Mouse (Mus musculus): ENCODE measurements around the gene Acan.

Acan gene

DNA sequence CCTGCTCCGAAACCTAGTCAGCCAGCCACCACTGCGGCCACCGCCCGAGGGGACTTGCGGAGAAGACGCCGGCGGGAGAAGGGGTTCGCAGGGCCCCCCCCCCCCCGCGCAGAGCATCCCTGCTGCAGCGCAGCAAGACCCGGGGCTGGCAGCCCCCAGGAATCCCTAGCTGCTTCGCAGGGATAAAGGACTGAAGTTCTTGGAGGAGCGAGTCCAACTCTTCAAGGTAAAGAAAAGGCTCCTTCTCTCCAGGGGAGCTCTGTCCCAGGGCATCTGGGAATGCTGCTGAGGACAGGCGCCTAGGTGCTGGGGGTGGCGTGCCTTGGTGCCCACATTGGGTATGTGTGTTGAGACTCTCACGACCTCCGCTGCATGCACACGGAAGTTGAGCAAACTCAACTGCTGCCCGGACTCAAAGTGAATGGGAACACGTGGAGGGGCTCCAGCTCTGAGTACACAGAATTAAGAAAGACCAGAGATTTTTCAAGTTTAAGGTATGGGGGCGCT lies at the start of gene Acan:
Gene Acan, plus strand, starts transcription at position 101 of the 507 bp plus-strand sequence.
- peak; percentile 47 for DNase-seq (ENCODE audit: extremely low spot score)

- DNase-seq (ENCODE audit: extremely low spot score): no peak
Measured at GRCm38 (mm10) chr7:79021293-79021905, 31.9 kb upstream of the Acan start.

DNA sequence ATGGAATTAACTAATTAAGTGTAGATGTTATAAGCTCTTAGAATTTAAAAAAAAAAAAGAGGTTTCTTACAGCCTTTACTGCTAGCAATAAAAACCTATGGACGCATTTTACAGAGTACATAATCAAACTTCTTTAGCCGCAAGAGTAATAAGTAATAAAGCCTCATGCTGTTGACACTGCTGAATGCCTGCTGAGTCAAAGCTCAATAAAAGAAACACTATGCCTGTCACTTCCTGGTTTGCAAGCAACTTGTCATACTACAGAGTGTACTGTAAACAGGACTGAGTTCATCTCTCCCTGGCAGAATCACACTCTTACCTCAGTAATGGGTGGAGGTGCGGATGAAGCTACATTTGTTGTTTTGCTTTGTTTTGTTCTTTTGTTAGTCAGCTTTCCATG lies 24.1 kb upstream of the Acan start:
- DNase-seq (ENCODE audit: extremely low spot score): no peak

- no peak for DNase-seq (ENCODE audit: extremely low spot score)
Measured at GRCm38 (mm10) chr7:79033745-79034144, 19.5 kb upstream of the Acan start.

DNA sequence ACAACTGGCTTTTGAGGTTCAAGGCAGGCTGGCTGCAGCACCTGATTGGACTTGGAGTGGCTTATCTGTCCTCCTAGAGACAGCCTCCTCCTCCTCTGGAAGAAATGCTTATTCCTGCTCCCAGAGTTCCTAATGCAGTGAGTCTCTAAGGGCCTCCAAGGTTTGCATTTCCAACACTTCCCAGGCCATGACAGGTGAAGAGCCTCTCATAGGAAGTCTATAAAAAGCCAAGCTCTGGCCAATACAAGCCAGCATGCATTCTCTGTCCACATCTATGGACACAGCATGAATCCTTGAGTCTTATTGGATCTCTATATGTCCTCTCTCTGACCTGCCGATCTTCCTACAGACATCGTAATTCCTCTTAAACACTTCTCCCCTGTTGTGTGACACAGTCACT lies 18.8 kb upstream of the Acan start:
- DNase-seq (ENCODE audit: extremely low spot score): no peak

- peak; percentile 15 for DNase-seq (ENCODE audit: extremely low spot score)
Measured at GRCm38 (mm10) chr7:79052081-79052480, 1.2 kb upstream of the Acan start.

DNA sequence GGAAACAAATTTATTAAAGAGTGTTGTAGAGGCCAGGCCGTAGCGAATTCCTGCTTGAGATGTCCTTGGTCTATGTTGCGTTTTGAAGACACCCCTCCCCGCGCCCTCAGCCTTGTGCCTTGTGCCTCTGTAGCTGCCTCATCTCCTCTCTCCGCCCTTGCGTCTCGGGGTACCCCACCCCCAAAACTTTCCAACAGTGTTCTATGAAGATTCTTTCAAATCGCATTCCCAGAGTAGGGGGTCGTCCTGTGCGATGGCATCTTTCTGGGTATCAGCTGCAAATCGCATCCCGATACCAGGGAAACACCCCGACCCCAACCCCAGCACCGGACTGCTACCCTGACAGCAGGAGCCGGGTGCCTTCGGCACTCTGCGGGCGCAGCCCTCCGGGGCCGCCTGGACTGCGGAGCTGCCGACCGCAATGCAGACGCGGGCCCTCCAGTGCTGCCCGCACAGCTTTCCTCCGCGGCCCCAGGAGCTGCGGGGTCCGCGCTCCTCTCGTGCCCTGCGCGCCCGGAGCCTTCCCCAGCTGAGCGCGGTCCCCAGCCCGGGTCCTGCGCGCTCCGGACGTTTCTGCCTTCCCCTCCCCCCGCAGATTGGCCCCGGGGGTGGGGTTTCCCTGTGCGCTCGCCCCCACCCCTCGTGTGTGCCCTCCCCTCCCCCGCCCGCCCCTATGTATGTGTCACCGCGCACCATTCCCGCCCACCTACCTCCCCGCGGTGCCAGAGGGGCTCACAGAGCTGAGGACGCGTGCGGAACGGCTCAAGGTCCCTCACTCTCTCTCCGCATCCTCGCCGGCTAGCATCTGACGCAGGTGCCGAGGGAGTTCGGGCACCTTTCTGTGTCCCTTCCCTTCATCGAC lies 531 bp upstream of the Acan start:
- DNase-seq (ENCODE audit: extremely low spot score): no peak

GRCm38 (mm10) chr7:79054111-79054510 lies 828 bp downstream of the Acan start:
- DNase-seq (ENCODE audit: extremely low spot score): peak; percentile 1

DNA sequence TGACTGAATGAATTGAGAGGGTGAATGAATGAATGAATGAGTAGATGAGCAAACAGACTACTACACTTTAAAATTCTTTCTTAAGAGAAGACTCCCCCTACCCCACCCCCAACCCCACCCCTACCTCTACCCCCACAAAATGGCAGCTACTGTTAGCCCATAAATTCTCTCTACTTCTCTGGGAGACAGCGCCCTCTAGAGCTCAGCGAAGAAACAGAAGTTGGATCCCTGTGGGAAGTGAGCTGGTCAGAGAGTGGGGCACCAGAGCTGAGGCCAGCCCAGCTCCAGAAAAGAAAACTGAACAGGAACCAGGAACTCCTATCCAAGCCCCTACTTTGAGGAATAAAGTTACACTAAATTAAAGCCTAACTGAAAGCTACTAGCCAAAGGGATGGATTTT lies 5.3 kb downstream of the Acan start:
- DNase-seq (ENCODE audit: extremely low spot score): no peak

DNA sequence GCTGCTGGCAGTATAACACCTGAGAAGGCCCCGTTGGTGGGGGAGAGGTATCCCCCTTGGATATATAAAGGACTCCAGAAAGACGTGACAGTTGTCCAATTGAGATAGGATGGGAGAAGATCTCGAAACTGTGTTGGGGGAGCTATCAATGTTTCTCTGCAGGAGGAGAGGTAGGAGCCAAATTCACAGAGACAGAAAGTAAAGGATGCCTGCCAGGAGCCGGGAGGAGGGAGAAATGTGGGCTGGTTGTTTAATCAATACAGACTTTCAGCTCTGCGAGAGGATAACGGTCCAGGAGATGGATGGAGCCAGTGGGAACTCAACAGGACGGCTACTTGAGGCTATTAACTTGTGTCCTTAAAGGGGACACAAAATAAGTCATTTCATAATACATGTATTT lies 14.2 kb downstream of the Acan start:
- no peak for DNase-seq (ENCODE audit: extremely low spot score)

DNA sequence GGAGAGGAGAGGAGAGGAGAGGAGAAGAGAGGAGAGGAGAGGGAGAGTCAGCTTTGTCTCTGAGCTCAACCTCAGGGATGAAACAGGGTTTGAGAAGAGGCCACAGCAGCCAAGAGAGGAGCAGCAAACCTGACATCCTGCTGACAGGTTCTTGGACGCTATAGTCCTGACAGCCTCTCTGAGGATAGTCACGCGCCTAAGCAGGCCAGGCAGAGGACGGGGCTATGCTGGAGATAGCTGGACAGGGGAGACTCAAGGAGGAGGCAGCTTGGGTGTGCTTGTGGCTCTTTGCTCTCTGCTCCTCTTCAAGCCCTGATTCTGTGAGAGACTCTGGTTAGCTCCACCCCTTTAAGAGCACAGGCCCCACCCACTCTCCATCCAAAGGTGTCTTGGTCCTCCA lies 14.9 kb downstream of the Acan start:
- DNase-seq (ENCODE audit: extremely low spot score): no peak

DNA sequence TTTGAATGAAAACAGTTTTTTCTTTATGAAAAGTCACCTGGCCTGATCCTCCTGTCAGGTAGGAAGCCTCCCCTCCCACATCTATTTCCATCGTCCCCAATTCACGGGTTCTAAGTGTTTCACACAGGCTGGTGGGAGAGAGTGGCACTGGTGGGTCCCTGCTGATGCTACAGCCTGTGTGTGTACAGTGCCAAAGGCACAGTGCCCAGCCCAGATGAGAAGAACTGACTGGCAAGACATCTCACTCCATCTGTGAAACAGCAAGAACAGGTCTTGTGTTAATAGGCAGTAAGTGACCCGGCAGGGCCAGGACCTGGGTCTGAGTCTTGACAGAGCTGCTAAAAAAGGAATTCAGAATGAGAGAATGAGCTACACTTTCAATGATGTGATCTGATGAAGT lies 25.9 kb downstream of the Acan start:
- DNase-seq (ENCODE audit: extremely low spot score): no peak

GRCm38 (mm10) chr7:79080572-79081399 lies 27.5 kb downstream of the Acan start:
- DNase-seq (ENCODE audit: extremely low spot score): peak; percentile 61

DNA sequence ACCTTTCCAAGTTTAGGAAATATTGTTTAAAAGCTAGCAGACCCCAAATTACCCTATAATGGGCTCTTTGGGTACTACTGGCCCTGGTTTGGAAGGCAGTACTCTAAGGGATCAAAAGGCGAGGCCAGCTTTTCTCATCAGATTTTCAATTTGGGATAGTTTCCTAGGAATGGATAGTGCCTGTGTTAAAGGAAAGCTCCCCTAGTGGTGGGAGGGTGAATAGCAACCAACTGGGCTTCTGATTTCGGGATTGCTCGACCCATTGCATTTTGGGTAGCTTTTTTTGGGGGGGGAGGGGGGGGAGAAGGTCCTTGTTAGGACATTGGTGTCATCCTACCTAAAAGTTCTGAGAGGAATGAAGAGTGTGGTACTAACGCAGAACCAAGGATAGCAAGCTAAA lies 35.8 kb downstream of the Acan start:
- no peak for DNase-seq (ENCODE audit: extremely low spot score)

GRCm38 (mm10) chr7:79096492-79096891 lies 43.2 kb downstream of the Acan start:
- no peak for DNase-seq (ENCODE audit: extremely low spot score)

GRCm38 (mm10) chr7:79113848-79114247 lies 60.6 kb downstream of the Acan start:
- DNase-seq (ENCODE audit: extremely low spot score): no peak

GRCm38 (mm10) chr7:79123465-79123864 lies 70.2 kb downstream of the Acan start:
- no peak for DNase-seq (ENCODE audit: extremely low spot score)

DNA sequence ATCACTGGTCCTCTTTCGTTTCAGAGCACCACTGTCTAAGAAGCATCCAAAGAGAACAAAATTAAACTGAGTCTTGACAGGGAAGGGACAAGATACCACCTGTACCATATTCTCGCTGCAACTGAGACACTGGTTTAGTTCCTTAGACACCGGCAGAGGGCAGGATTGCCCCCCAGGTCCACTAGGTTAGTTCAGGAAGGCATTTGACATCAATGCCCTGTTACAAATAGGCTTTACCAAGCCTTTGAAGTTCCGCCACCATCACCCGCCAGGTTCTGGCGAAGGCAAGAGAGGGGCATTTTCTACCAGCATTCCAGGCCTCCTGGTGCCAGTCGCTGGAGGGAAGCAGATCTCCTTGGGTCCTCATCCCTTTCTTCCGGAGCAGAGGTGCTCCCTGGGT lies 76.6 kb downstream of the Acan start:
- DNase-seq (ENCODE audit: extremely low spot score): peak; percentile 42

DNA sequence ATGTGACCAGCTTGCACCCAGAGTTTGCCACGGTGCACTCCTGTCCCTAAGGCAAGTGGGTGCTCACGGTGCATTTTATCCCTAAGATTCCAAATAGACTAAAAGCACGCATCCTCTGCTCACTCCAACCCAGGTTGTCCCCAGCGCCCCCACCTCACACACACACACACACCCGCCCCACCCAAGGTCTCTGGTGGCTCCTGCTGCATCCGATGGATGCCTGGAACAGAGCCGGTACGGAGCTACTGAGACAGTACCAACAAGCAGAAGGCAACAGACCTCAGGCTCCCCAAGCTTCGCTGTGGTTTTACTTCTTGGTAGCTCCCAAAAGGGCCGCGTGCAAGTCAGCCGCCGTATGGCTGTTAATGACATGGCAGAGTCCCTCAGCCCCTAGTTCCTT lies 77.1 kb downstream of the Acan start:
- DNase-seq (ENCODE audit: extremely low spot score): no peak

GRCm38 (mm10) chr7:79130843-79131444 lies 77.7 kb downstream of the Acan start, which contains the start of gene Hapln3:
Gene Hapln3 (minus strand): TSS chr7:79131018.
- DNase-seq (ENCODE audit: extremely low spot score): peak; percentile 61

GRCm38 (mm10) chr7:79133391-79133790 lies 80.1 kb downstream of the Acan start:
- DNase-seq (ENCODE audit: extremely low spot score): peak; percentile 34

GRCm38 (mm10) chr7:79139328-79139824 lies 86.1 kb downstream of the Acan start:
- no peak for DNase-seq (ENCODE audit: extremely low spot score)
